Mouse (Mus musculus): Measurements from ENCODE around the gene Gm11567.
"Not testable (repeated sequence)": the region's sequence is repeated elsewhere in the genome, so short reads cannot be mapped to it uniquely, and the experiment has no call there.

Gene Gm11567

DNA sequence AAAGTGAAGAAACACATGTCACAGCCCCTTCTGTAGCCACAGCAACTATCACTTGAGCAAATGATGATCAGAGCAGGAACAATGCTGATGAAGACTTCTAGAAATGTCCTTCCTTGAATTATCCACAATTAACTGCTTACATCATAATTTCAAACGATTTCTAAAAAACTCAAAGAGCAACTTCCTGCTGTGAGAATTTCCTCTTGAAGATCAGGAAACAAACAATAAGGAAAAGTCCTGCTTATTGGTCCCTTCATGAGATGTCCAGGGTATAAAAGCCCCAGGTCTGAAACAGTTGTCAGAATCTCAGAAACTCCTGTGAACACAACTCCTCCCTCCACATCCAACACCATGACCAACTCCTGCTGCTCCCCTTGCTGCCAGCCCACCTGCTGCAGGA lies at the start of gene Gm11567:
Gene Gm11567, plus strand, starts transcription at position 301 of the 400 bp plus-strand sequence.
- DNase-seq, result not testable (repeated sequence)

DNA sequence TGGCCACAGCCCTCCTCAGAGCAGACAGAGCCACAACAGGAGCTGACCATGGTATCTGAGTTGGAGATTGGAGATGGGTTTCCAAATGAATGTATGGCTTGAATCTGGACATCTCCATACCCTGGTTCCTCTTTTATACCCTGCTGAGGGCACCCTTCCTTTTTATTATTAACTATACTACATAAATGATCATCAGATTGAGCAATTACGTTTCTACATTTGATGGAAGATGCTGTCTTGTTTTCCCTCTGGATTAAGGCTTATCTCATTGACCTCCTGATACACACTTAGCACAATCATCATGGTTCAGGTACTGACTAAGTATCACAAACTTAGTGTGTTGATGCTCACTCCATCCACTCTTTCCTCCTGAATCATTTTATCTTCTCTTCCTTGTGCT lies 41.0 kb upstream of the Gm11567 start, which contains the start of gene 2300003K06Rik:
Gene 2300003K06Rik, minus strand, starts transcription at position 101 of the 400 bp plus-strand sequence.
- no peak for DNase-seq

GRCm38 (mm10) chr11:99842185-99842584 lies 36.8 kb upstream of the Gm11567 start:
- DNase-seq, result no peak

GRCm38 (mm10) chr11:99846746-99847145 lies 32.2 kb upstream of the Gm11567 start:
- no peak for DNase-seq

DNA sequence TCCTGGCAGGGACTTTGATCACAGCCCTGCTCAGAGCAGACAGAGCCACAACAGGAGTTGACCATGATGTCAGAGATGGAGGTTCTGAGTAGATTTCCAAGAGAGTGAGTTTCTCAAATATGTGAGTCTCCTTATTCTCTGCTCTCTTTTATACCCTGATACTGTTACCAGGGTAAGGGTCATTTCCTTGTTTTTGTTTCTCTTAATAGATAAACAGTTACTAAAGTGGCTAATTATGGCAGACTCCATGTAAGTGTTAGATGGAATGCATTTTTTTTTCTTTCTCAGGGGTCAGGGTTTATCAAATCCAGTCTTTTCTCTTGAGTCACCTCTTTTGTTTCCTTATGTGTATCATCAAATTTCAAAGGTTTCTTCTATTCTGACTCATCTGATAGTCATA lies 27.5 kb upstream of the Gm11567 start, which contains the start of gene Krtap4-16:
Gene Krtap4-16, minus strand, starts transcription at position 101 of the 400 bp plus-strand sequence.
- no peak for DNase-seq

- no peak for DNase-seq
Observed at GRCm38 (mm10) chr11:99854121-99854520, 24.9 kb upstream of the Gm11567 start.

GRCm38 (mm10) chr11:99857617-99858016 lies 21.4 kb upstream of the Gm11567 start, which contains the start of gene Gm11568:
Gene Gm11568 (plus strand): TSS chr11:99857917.
- no peak for DNase-seq

- DNase-seq, result no peak
Observed at GRCm38 (mm10) chr11:99858761-99859160, 20.2 kb upstream of the Gm11567 start.

DNA sequence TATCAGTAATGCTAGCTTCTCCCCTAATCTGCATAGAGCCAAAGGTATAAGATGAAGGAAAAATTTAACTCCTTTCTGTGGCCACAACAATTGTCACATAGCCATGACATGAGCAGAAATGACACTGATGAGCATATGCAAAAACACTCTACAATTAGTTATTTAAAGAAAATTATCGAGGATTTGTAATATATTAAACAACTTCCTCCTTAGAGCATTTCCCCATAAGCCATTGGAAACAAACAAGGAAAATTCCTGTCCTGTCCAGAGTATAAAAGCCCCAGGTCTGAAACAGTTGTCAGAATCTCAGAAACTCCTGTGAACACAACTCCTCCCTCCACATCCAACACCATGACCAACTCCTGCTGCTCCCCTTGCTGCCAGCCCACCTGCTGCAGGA lies 14.8 kb upstream of the Gm11567 start, which contains the start of gene Gm11559:
Gene Gm11559, plus strand, starts transcription at position 301 of the 400 bp plus-strand sequence.
- DNase-seq, result not testable (repeated sequence)

GRCm38 (mm10) chr11:99873089-99873488 lies 5.9 kb upstream of the Gm11567 start, which contains the start of gene Krtap9-1:
Gene Krtap9-1 (plus strand): TSS chr11:99873389.
- DNase-seq, result not testable (repeated sequence)

GRCm38 (mm10) chr11:99907620-99908019 lies 28.6 kb downstream of the Gm11567 start, which contains the start of gene Krtap31-1:
Gene Krtap31-1 (plus strand): TSS chr11:99907920.
- DNase-seq, result no peak

DNA sequence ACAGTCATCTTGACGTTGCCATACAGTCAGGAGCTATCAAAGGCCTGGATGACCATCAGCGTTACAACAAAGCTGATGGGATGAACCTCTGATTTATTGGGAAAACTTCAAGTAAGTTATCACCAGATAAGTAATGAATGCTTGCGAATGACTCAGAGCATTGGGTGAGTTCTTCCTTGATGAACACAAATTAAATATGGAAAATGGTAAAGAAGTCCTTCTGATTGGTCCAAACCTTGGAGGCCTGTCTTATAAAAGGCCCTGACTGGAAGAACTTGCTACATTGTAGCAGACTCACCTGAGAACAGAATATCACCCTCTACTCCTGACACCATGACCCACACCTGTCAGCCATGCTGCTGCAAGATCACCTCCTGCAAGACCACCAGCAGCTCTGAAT lies 35.5 kb downstream of the Gm11567 start, which contains the start of gene Gm11565:
Gene Gm11565, plus strand, starts transcription at position 301 of the 400 bp plus-strand sequence.
- DNase-seq, result no peak
